In the genomic region with DNA sequence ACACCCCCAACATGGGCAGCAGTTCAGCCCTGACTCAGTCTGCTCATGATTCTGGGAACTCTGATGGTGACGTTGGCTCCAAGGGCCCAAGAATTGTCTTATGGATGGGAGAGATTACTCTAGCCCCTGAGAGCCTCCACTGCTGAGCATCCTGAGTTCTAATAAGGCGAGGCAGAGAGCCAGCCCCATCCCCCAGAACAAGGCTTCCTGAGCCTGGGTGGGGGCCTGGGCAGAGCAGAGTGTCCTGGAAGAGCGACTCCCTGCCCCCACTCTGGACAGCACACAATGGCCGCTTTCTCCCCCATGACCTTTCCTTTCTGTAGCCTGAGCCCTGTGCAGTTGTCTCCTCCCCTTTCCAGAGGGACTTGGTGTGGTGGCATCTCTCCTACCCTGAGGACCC, we compare ENCODE assay signal across 8 mouse cellular contexts. TPM values are rescaled to one million over a fixed set of nuclear protein-coding genes. Genes with fewer than 3 reads are reported as not detected.
DNase-seq lines count a peak whose midpoint lies in the region; ATAC-seq and TF ChIP-seq lines count a peak whose summit lies in the region.

No protein-coding gene starts in this region.

- H3K4me1 ChIP-seq in kidney, adult 2 months (ENCODE audit: control insufficient read depth, insufficient read depth, low read length) = peaks cover 25% of the 10 kb centered on the region
- peaks cover 65% of the 10 kb centered on the region for H3K4me1 ChIP-seq in embryonic facial prominence, embryonic 15.5 days
- peaks cover 31% of the 10 kb centered on the region for H3K4me1 ChIP-seq in kidney, postnatal 0 days (replicated peaks; ENCODE audit: insufficient read depth, low read length)
- peaks cover 56% of the 10 kb centered on the region for H3K4me1 ChIP-seq in midbrain, embryonic 12.5 days

- TF ChIP-seq CTCF in kidney, adult 2 months (conservative IDR thresholded peaks at IDR 0.05; ENCODE audit: insufficient read depth, insufficient read length, low read depth, low read length) = no peak
- no peak for TF ChIP-seq CTCF in kidney, postnatal 0 days (IDR thresholded peaks at IDR 0.05; ENCODE audit: low read depth)

- no peak overlapping the region for H3K9ac ChIP-seq in embryonic facial prominence, embryonic 15.5 days
- no peak overlapping the region for H3K9ac ChIP-seq in kidney, postnatal 0 days (ENCODE audit: low read depth, low read length)
- H3K9ac ChIP-seq in midbrain, embryonic 12.5 days (replicated peaks) = no peak overlapping the region

- DNase-seq in kidney, adult 2 months = peak; percentile 66
- DNase-seq in kidney, adult 11 months = no peak
- peak; percentile 47 for DNase-seq in kidney, postnatal 0 days (ENCODE audit: low spot score)
- no peak for DNase-seq in left cerebral cortex, postnatal 4 days
- no peak for DNase-seq in layer of hippocampus, postnatal 14 days (ENCODE audit: low spot score in 2 of 2)

- no peaks in the 10 kb centered on the region for H3K9me3 ChIP-seq in embryonic facial prominence, embryonic 15.5 days (replicated peaks)
- H3K9me3 ChIP-seq in kidney, postnatal 0 days (replicated peaks; ENCODE audit: low read length) = no peaks in the 10 kb centered on the region
- H3K9me3 ChIP-seq in midbrain, embryonic 12.5 days = no peaks in the 10 kb centered on the region

- peak overlapping the region; percentile 67 for H3K27ac ChIP-seq in kidney, adult 2 months (ENCODE audit: insufficient read depth, low read depth, low read length)
- H3K27ac ChIP-seq in embryonic facial prominence, embryonic 15.5 days (replicated peaks) = peak overlapping the region; percentile 5; the same call in 1 of the 2 replicates
- peak overlapping the region; percentile 87 for H3K27ac ChIP-seq in kidney, postnatal 0 days
- H3K27ac ChIP-seq in midbrain, embryonic 12.5 days (replicated peaks) = peak overlapping the region; percentile 22; the same call in 1 of the 2 replicates

- TF ChIP-seq POLR2A in kidney, adult 2 months (IDR thresholded peaks at IDR 0.05; ENCODE audit: low read depth, low read length) = no peak

- no peaks in the 10 kb centered on the region for H3K27me3 ChIP-seq in kidney, adult 2 months (replicated peaks; ENCODE audit: control insufficient read depth, insufficient read depth, low read length)
- H3K27me3 ChIP-seq in embryonic facial prominence, embryonic 15.5 days = no peaks in the 10 kb centered on the region
- no peaks in the 10 kb centered on the region for H3K27me3 ChIP-seq in kidney, postnatal 0 days (ENCODE audit: insufficient read depth, low read length)
- H3K27me3 ChIP-seq in midbrain, embryonic 12.5 days = no peaks in the 10 kb centered on the region

- WGBS in kidney, adult 2 months = 53% methylated on average over 4 of the region's 4 CpGs
- 45% methylated on average over 4 of the region's 4 CpGs for WGBS in embryonic facial prominence, embryonic 15.5 days
- WGBS in kidney, postnatal 0 days = 62% methylated on average over 4 of the region's 4 CpGs
- WGBS in midbrain, embryonic 12.5 days = 18% methylated on average over 4 of the region's 4 CpGs

- ATAC-seq in embryonic facial prominence, embryonic 15.5 days (ENCODE audit: insufficient number of reproducible peaks, low FRiP score, low TSS enrichment, low read depth) = no peak
- no peak for ATAC-seq in kidney, postnatal 0 days (replicated peaks; ENCODE audit: low FRiP score, low read depth)
- no peak for ATAC-seq in midbrain, embryonic 12.5 days (ENCODE audit: low FRiP score, low read depth)
- ATAC-seq in megakaryocyte, adult 5-6 weeks (ENCODE audit: poor library complexity, severe bottlenecking) = no peak

- H3K4me2 ChIP-seq in embryonic facial prominence, embryonic 15.5 days (replicated peaks) = no peak overlapping the region
- no peak overlapping the region for H3K4me2 ChIP-seq in kidney, postnatal 0 days (ENCODE audit: low read length)
- H3K4me2 ChIP-seq in midbrain, embryonic 12.5 days (replicated peaks) = no peak overlapping the region

- H3K4me3 ChIP-seq in kidney, adult 2 months (ENCODE audit: insufficient read depth, low read depth, low read length) = no peak overlapping the region
- H3K4me3 ChIP-seq in embryonic facial prominence, embryonic 15.5 days (replicated peaks) = no peak overlapping the region
- H3K4me3 ChIP-seq in kidney, postnatal 0 days (replicated peaks; ENCODE audit: low read depth, low read length) = no peak overlapping the region
- H3K4me3 ChIP-seq in midbrain, embryonic 12.5 days = no peak overlapping the region

- intact Hi-C loops in left cerebral cortex, postnatal 4 days (cut with DNase I) = no loop called here

- no peaks in the 10 kb centered on the region for H3K36me3 ChIP-seq in kidney, adult 2 months (ENCODE audit: control insufficient read depth, insufficient read depth, low read length)
- H3K36me3 ChIP-seq in embryonic facial prominence, embryonic 15.5 days = peaks cover 32% of the 10 kb centered on the region
- peaks cover 26% of the 10 kb centered on the region for H3K36me3 ChIP-seq in kidney, postnatal 0 days (ENCODE audit: insufficient read depth, low read length)
- peaks cover 32% of the 10 kb centered on the region for H3K36me3 ChIP-seq in midbrain, embryonic 12.5 days

RNA-seq across cellular contexts. Expression of gene Git1, which starts 4.5 kb away (rescaled TPM):
- 53.2 and 58.5 TPM in 2 replicates for polyA plus RNA-seq in kidney, adult 2 months (2012; rRNA removed)
- 11.7 and 12.5 TPM in 2 replicates for polyA plus RNA-seq in embryonic facial prominence, embryonic 15.5 days (2015; fragmentation: Nextera tagmentation; extraction: Ambion mirVana)
- 10.9 and 11.3 TPM in 2 replicates for polyA plus RNA-seq in kidney, postnatal 0 days (2015; fragmentation: Nextera tagmentation; extraction: Ambion mirVana)
- 12.9 and 13.0 TPM in 2 replicates for polyA plus RNA-seq in midbrain, embryonic 12.5 days (2016; fragmentation: Nextera tagmentation; extraction: Ambion mirVana)
- 17.6 and 20.0 TPM in 2 replicates for total RNA-seq in megakaryocyte, adult 5-6 weeks (2015)
- total RNA-seq in megakaryocyte, adult 5-6 weeks (2017) = 12.3 and 18.7 TPM in 2 replicates
- 100 to 1,000 TPM; 150 to 151 TPM for total RNA-seq in left cerebral cortex, postnatal 4 days (2021)
- 100 to 1,000 TPM; 164 to 177 TPM for total RNA-seq in layer of hippocampus, postnatal 14 days (2021)

RNA-seq across cellular contexts. Expression of gene Ankrd13b, which starts 8.4 kb away (rescaled TPM):
- 22.3 and 31.4 TPM in 2 replicates for polyA plus RNA-seq in kidney, adult 2 months (2012; rRNA removed)
- polyA plus RNA-seq in embryonic facial prominence, embryonic 15.5 days (2015; fragmentation: Nextera tagmentation; extraction: Ambion mirVana) = 8.9 and 10.4 TPM in 2 replicates
- polyA plus RNA-seq in kidney, postnatal 0 days (2015; fragmentation: Nextera tagmentation; extraction: Ambion mirVana) = 5.8 and 6.4 TPM in 2 replicates
- polyA plus RNA-seq in midbrain, embryonic 12.5 days (2016; fragmentation: Nextera tagmentation; extraction: Ambion mirVana) = 22.3 and 26.1 TPM in 2 replicates
- total RNA-seq in megakaryocyte, adult 5-6 weeks (2015) = 2.0 and 2.1 TPM in 2 replicates
- total RNA-seq in megakaryocyte, adult 5-6 weeks (2017) = 2.8 and 9.1 TPM in 2 replicates
- total RNA-seq in left cerebral cortex, postnatal 4 days (2021) = 100 to 1,000 TPM; 216 to 217 TPM
- 100 to 1,000 TPM; 122 TPM for total RNA-seq in layer of hippocampus, postnatal 14 days (2021)

RNA-seq across cellular contexts. Expression of gene Abhd15, which starts 17.1 kb away (rescaled TPM):
- polyA plus RNA-seq in kidney, adult 2 months (2012; rRNA removed) = 2.7 and 3.2 TPM in 2 replicates
- polyA plus RNA-seq in embryonic facial prominence, embryonic 15.5 days (2015; fragmentation: Nextera tagmentation; extraction: Ambion mirVana) = 3.5 and 3.9 TPM in 2 replicates
- 1.9 and 2.2 TPM in 2 replicates for polyA plus RNA-seq in kidney, postnatal 0 days (2015; fragmentation: Nextera tagmentation; extraction: Ambion mirVana)
- polyA plus RNA-seq in midbrain, embryonic 12.5 days (2016; fragmentation: Nextera tagmentation; extraction: Ambion mirVana) = 3.4 and 4.3 TPM in 2 replicates
- 6.8 and 8.3 TPM in 2 replicates for total RNA-seq in megakaryocyte, adult 5-6 weeks (2015)
- total RNA-seq in megakaryocyte, adult 5-6 weeks (2017) = 13.8 and 17.0 TPM in 2 replicates
- total RNA-seq in left cerebral cortex, postnatal 4 days (2021) = under 1 TPM; 0.50 to 0.54 TPM
- total RNA-seq in layer of hippocampus, postnatal 14 days (2021) = 1 to 10 TPM; 1.9 to 2.4 TPM

RNA-seq across cellular contexts. Expression of gene Trp53i13, which starts 17.9 kb away (rescaled TPM):
- polyA plus RNA-seq in kidney, adult 2 months (2012; rRNA removed) = 19.4 and 24.4 TPM in 2 replicates
- 61.8 and 63.9 TPM in 2 replicates for polyA plus RNA-seq in embryonic facial prominence, embryonic 15.5 days (2015; fragmentation: Nextera tagmentation; extraction: Ambion mirVana)
- polyA plus RNA-seq in kidney, postnatal 0 days (2015; fragmentation: Nextera tagmentation; extraction: Ambion mirVana) = 34.8 and 36.0 TPM in 2 replicates
- polyA plus RNA-seq in midbrain, embryonic 12.5 days (2016; fragmentation: Nextera tagmentation; extraction: Ambion mirVana) = 28.8 and 31.3 TPM in 2 replicates
- 6.2 and 6.5 TPM in 2 replicates for total RNA-seq in megakaryocyte, adult 5-6 weeks (2015)
- 5.0 and 5.8 TPM in 2 replicates for total RNA-seq in megakaryocyte, adult 5-6 weeks (2017)
- 1 to 10 TPM; 5.8 TPM for total RNA-seq in left cerebral cortex, postnatal 4 days (2021)
- 1 to 10 TPM; 5.8 to 6.7 TPM for total RNA-seq in layer of hippocampus, postnatal 14 days (2021)

RNA-seq across cellular contexts. Expression of gene Gm10392, which starts 21.1 kb away (rescaled TPM):
- polyA plus RNA-seq in kidney, adult 2 months (2012; rRNA removed) = not detected in 2 replicates
- polyA plus RNA-seq in embryonic facial prominence, embryonic 15.5 days (2015; fragmentation: Nextera tagmentation; extraction: Ambion mirVana) = 0.29 and 0.39 TPM in 2 replicates
- not detected in 2 replicates for polyA plus RNA-seq in kidney, postnatal 0 days (2015; fragmentation: Nextera tagmentation; extraction: Ambion mirVana)
- not detected in 2 replicates for polyA plus RNA-seq in midbrain, embryonic 12.5 days (2016; fragmentation: Nextera tagmentation; extraction: Ambion mirVana)
- not detected in 2 replicates for total RNA-seq in megakaryocyte, adult 5-6 weeks (2015)
- total RNA-seq in megakaryocyte, adult 5-6 weeks (2017) = 0.51 and 1.8 TPM in 2 replicates
- not detected for total RNA-seq in left cerebral cortex, postnatal 4 days (2021)
- not detected for total RNA-seq in layer of hippocampus, postnatal 14 days (2021)

Comparison
In these comparisons a context has a peak if more than half of its experiments do, and no peak if none do; other contexts are left out.
1. DNase-seq: peak in kidney, adult 2 months (single experiment) and kidney, postnatal 0 days (single experiment); none in kidney, adult 11 months (single experiment), left cerebral cortex, postnatal 4 days (single experiment) and layer of hippocampus, postnatal 14 days (0 of 2).
2. H3K27ac ChIP-seq: peak in every context shown above with its lines; median percentile 87 in kidney, postnatal 0 days; 67 in kidney, adult 2 months; 22 in midbrain, embryonic 12.5 days; 5 in embryonic facial prominence, embryonic 15.5 days.